Mouse (Mus musculus) urinary bladder, postnatal 25 days (tissue): ENCODE measurements around the gene Adgrg7.

ENCODE experiments used
- DNase-seq: peaks from one replicate; pipeline ENCODE4 v3.0.0; 2022; ENCODE audit warnings: low spot score

Gene Adgrg7

GRCm38 (mm10) chr16:56795481-56796139 lies at the start of gene Adgrg7:
TSS of gene Adgrg7 (minus strand) at chr16:56795855.
- no peak for DNase-seq

GRCm38 (mm10) chr16:56842988-56843387 lies 47.3 kb upstream of the Adgrg7 start:
- DNase-seq, result no peak

- no peak for DNase-seq
These were observed 37.7 kb upstream of the Adgrg7 start for GRCm38 (mm10) chr16:56833312-56833711.

GRCm38 (mm10) chr16:56831986-56832385 lies 36.3 kb upstream of the Adgrg7 start:
- no peak for DNase-seq

GRCm38 (mm10) chr16:56801370-56802109 lies 5.9 kb upstream of the Adgrg7 start:
- no peak for DNase-seq

GRCm38 (mm10) chr16:56800946-56801345 lies 5.3 kb upstream of the Adgrg7 start:
- no peak for DNase-seq

- no peak for DNase-seq
These were observed 4.8 kb upstream of the Adgrg7 start for GRCm38 (mm10) chr16:56800469-56800868.

- DNase-seq, result no peak
These were observed 3.9 kb upstream of the Adgrg7 start for GRCm38 (mm10) chr16:56799541-56800029.

GRCm38 (mm10) chr16:56798873-56799272 lies 3.2 kb upstream of the Adgrg7 start:
- no peak for DNase-seq

- no peak for DNase-seq
These were observed 1.1 kb downstream of the Adgrg7 start for GRCm38 (mm10) chr16:56794383-56795144.

GRCm38 (mm10) chr16:56793778-56794177 lies 1.9 kb downstream of the Adgrg7 start:
- DNase-seq, result no peak

- DNase-seq, result no peak
These were observed 9.7 kb downstream of the Adgrg7 start for GRCm38 (mm10) chr16:56785943-56786342.

GRCm38 (mm10) chr16:56771163-56772105 lies 24.2 kb downstream of the Adgrg7 start:
- peak; percentile 12 for DNase-seq

GRCm38 (mm10) chr16:56729060-56729459 lies 66.6 kb downstream of the Adgrg7 start:
- no peak for DNase-seq

GRCm38 (mm10) chr16:56724927-56725326 lies 70.7 kb downstream of the Adgrg7 start:
- DNase-seq, result no peak

GRCm38 (mm10) chr16:56722357-56722756 lies 73.3 kb downstream of the Adgrg7 start:
- no peak for DNase-seq

GRCm38 (mm10) chr16:56719031-56719430 lies 76.6 kb downstream of the Adgrg7 start:
- no peak for DNase-seq

GRCm38 (mm10) chr16:56717224-56718200 lies 78.1 kb downstream of the Adgrg7 start, which contains the start of gene Tfg:
TSS of gene Tfg (minus strand) at chr16:56717450.
- peak; percentile 98 for DNase-seq

GRCm38 (mm10) chr16:56716557-56717179 lies 79.0 kb downstream of the Adgrg7 start:
- DNase-seq, result peak; percentile 41

- no peak for DNase-seq
These were observed 80.0 kb downstream of the Adgrg7 start for GRCm38 (mm10) chr16:56715608-56716007.
